Mouse (Mus musculus) intestine, postnatal 0 days (tissue): ENCODE results near the gene Hace1. TPM values are rescaled to one million over a fixed set of nuclear protein-coding genes. Genes with fewer than 3 reads are reported as not detected.
A peak's percentile ranks its signal among the peaks of the same experiment; 100 is the strongest.
"Not testable (repeated sequence)": the region's sequence is repeated elsewhere in the genome, so short reads cannot be mapped to it uniquely, and the experiment has no call there.

Source experiments
- ATAC-seq: fragments of 200-750 bp; cut with Nextera tagmentation; 2 replicates; pipeline ENCODE4 v1.8.0; 2017; ENCODE audit warnings: mild to moderate bottlenecking, moderate TSS enrichment, moderate library complexity
- H3K27ac ChIP-seq: fragments of 300-500 bp; sonication (generic); 2 replicates; pipeline ENCODE4 v1.5.1; 2014; ENCODE audit warnings: mild to moderate bottlenecking, low read depth, low read length, moderate library complexity
- H3K27me3 ChIP-seq: fragments of 300-500 bp; sonication (generic); replicated peaks from 2 replicates; pipeline ENCODE4 v1.6.1; 2014; ENCODE audit warnings: low read length, mixed read lengths; ENCODE audit not compliant: control insufficient read depth, insufficient read depth
- H3K36me3 ChIP-seq: fragments of 300-500 bp; sonication (generic); 2 replicates; pipeline ENCODE4 v1.6.1; 2014; ENCODE audit warnings: mild to moderate bottlenecking, moderate library complexity; ENCODE audit not compliant: control insufficient read depth, insufficient read depth
- H3K4me1 ChIP-seq: fragments of 300-500 bp; sonication (generic); replicated peaks from 2 replicates; pipeline ENCODE4 v1.6.1; 2014; ENCODE audit warnings: antibody characterized with exemption, low read length, mixed read lengths; ENCODE audit not compliant: control insufficient read depth, insufficient read depth
- H3K4me2 ChIP-seq: fragments of 300-500 bp; sonication (generic); replicated peaks from 2 replicates; pipeline ENCODE4 v1.6.1; 2014; ENCODE audit warnings: low read depth, mild to moderate bottlenecking, moderate library complexity
- H3K4me3 ChIP-seq: fragments of 300-500 bp; sonication (generic); 2 replicates; pipeline ENCODE4 v1.5.1; 2014; ENCODE audit warnings: low read depth, low read length
- H3K9ac ChIP-seq: fragments of 300-500 bp; sonication (generic); 2 replicates; pipeline ENCODE4 v1.6.1; 2014; ENCODE audit warnings: mild to moderate bottlenecking, low read depth, low read length
- H3K9me3 ChIP-seq: fragments of 300-500 bp; sonication (generic); 2 replicates; pipeline ENCODE4 v1.6.1; 2016; ENCODE audit warnings: mixed run types; ENCODE audit not compliant: control insufficient read depth
- CTCF ChIP-seq: sonication (generic); IDR thresholded peaks from 2 replicates; pipeline ENCODE4 v1.5.1; 2016; ENCODE audit warnings: low read depth, mild to moderate bottlenecking, control low read depth, antibody characterized with exemption, moderate library complexity
- WGBS: fragments of 180-500 bp; shearing (Covaris S2); extraction: QIAGEN DNeasy Blood & Tissue Kit; methylation state at CpG from one replicate; pipeline ENCODE4 v1.1.7; 2014; 5-methylcytosine and 5-hydroxymethylcytosine counted together
- polyA plus RNA-seq: library from polyadenylated mRNA; unstranded; fragments of >200 nt; fragmentation: Nextera tagmentation; extraction: Ambion mirVana; gene quantifications from 2 replicates; pipeline ENCODE4 v1.2.1, GENCODE M21; 2015

Gene Hace1
- 6.1 and 7.4 TPM in 2 replicates for polyA plus RNA-seq

GRCm38 (mm10) chr10:45577731-45578297 lies at the start of gene Hace1:
TSS of gene Hace1 (plus strand) at chr10:45577829.
- no peaks in the 10 kb centered on the region for H3K36me3 ChIP-seq
- TF ChIP-seq CTCF: no peak

GRCm38 (mm10) chr10:45537334-45537733 lies 40.3 kb upstream of the Hace1 start:
- H3K9me3 ChIP-seq, H3K9ac ChIP-seq, H3K27ac ChIP-seq, ATAC-seq, H3K4me1 ChIP-seq, H3K4me2 ChIP-seq, H3K27me3 ChIP-seq, H3K36me3 ChIP-seq, H3K4me3 ChIP-seq: not testable (repeated sequence)
- WGBS: 95% methylated on average over 16 of the region's 16 CpGs

More at GRCm38 (mm10) chr10:45577731-45578297, at the start of gene Hace1:
- Histone ChIP-seq H3K4me1 (no peaks in the 10 kb centered on the region; the same call in 1 of the 2 replicates), H3K27ac (peak within 1 kb of the TSS; percentile 68), H3K4me3 (peak within 1 kb of the TSS; percentile 99), H3K4me2 (peak within 1 kb of the TSS; percentile 76), H3K9ac (peak within 1 kb of the TSS; percentile 78), H3K9me3 (no peaks in the 10 kb centered on the region), H3K27me3 (no peaks in the 10 kb centered on the region)
- ATAC-seq: peak; percentile 94
- WGBS: under 1% methylated on average over 58 of the region's 79 CpGs

- no peak overlapping the region for H3K4me2 ChIP-seq
- no peak for ATAC-seq
- H3K4me3 ChIP-seq: no peak overlapping the region
- no peak overlapping the region for H3K27ac ChIP-seq
- no peaks in the 10 kb centered on the region for H3K27me3 ChIP-seq
- WGBS: 66% methylated on average over 2 of the region's 2 CpGs
- H3K9ac ChIP-seq: no peak overlapping the region
- no peaks in the 10 kb centered on the region for H3K4me1 ChIP-seq
- no peaks in the 10 kb centered on the region for H3K36me3 ChIP-seq
- no peaks in the 10 kb centered on the region for H3K9me3 ChIP-seq
- no peak for TF ChIP-seq CTCF
These were observed 34.9 kb upstream of the Hace1 start for GRCm38 (mm10) chr10:45542726-45543125.

- H3K27ac ChIP-seq: no peak overlapping the region
- H3K4me3 ChIP-seq: no peak overlapping the region
- H3K9me3 ChIP-seq: 0 out of 2 replicates have a peak, but pooled peaks cover 6% of the 10 kb centered on the region
- H3K36me3 ChIP-seq: no peaks in the 10 kb centered on the region
- no peaks in the 10 kb centered on the region for H3K4me1 ChIP-seq
- no peak overlapping the region for H3K4me2 ChIP-seq
- no peak overlapping the region for H3K9ac ChIP-seq
- TF ChIP-seq CTCF: no peak
- H3K27me3 ChIP-seq: no peaks in the 10 kb centered on the region
- no peak for ATAC-seq
- WGBS: 41% methylated on average over 7 of the region's 7 CpGs
These were observed 30.8 kb upstream of the Hace1 start for GRCm38 (mm10) chr10:45546799-45547198.

GRCm38 (mm10) chr10:45578298-45578821 lies 731 bp downstream of the Hace1 start:
- H3K4me3 ChIP-seq: peak overlapping the region; percentile 99
- no peaks in the 10 kb centered on the region for H3K36me3 ChIP-seq
- ATAC-seq: peak; percentile 71
- H3K9me3 ChIP-seq: no peaks in the 10 kb centered on the region
- no peaks in the 10 kb centered on the region; the same call in 1 of the 2 replicates for H3K4me1 ChIP-seq
- peak overlapping the region; percentile 78 for H3K9ac ChIP-seq
- 0% methylated on average over 23 of the region's 23 CpGs for WGBS
- peak overlapping the region; percentile 68 for H3K27ac ChIP-seq
- no peak for TF ChIP-seq CTCF
- peak overlapping the region; percentile 76 for H3K4me2 ChIP-seq
- H3K27me3 ChIP-seq: no peaks in the 10 kb centered on the region

- ATAC-seq: no peak
- Histone ChIP-seq H3K9ac (no peak overlapping the region), H3K4me1 (no peaks in the 10 kb centered on the region; the same call in 1 of the 2 replicates), H3K9me3 (no peaks in the 10 kb centered on the region), H3K4me2 (no peak overlapping the region), H3K27me3 (no peaks in the 10 kb centered on the region), H3K27ac (no peak overlapping the region), H3K4me3 (no peak overlapping the region), H3K36me3 (no peaks in the 10 kb centered on the region)
- TF ChIP-seq CTCF: no peak
- WGBS: 73% methylated on average over 1 of the region's 1 CpGs
These were observed 5.7 kb downstream of the Hace1 start for GRCm38 (mm10) chr10:45583310-45583709.
